Mouse (Mus musculus): Measurements from ENCODE around the gene Mrvi1.

DNA sequence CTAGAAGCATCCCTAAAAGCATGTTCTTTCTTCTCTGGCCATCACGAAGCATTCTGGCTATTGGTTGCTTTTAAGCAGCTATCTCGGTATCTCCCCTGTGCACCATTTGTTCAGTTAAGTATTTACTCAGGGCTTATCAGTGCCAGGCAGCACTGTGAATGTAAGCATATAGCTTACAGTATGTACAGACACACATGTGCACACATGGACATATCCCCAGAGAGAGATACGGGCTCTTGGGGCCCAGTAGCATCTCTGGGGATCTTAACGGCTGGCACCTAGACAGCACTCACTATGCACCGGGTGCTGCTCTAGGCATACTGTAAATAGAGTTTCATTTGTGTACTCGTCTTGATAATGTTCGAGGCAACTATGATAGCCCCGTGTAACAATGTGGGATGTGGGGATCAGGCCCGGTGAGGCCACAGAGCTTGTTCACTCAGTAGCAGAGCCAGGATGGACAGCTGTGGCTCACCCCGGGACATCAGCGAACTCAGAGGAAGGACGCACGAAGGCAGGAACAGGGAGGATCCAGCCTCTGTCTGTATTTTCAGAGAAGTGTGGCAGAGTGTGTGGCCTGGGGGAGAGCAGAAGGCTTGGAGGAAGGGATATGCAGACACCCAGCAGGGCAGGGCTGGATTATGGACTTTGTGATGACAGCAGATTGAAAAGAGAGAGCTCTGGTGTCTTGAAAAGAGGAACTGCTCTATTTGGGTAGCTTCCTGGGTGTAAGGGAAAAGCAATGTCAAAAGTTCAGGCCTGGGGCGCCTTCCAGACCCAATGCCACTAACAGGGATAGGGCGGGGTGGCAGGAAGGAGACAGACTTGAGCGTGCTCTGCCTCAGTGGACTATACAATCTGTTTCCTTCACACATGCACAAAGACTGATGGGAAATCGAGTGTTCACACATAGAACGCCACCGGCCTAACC is 61.7 kb downstream of the Mrvi1 start:
- TF ChIP-seq CTCF (IDR thresholded peaks at IDR 0.05; ENCODE audit: low read depth, low read length) (no peak), POLR2A (IDR thresholded peaks at IDR 0.05; ENCODE audit: insufficient read depth, low read length) (no peak)

Data from ES-Bruce4 (cell line).